Mouse (Mus musculus) midbrain, postnatal 0 days (tissue): ENCODE measurements around the gene Myh15. TPM values are rescaled to one million over a fixed set of nuclear protein-coding genes. Genes with fewer than 3 reads are reported as not detected.
"Not testable (repeated sequence)": the region's sequence is repeated elsewhere in the genome, so short reads cannot be mapped to it uniquely, and the experiment has no call there.

ENCODE experiments used
- ATAC-seq: fragments of 200-750 bp; cut with Nextera tagmentation; 2 replicates; pipeline ENCODE4 v1.8.0; 2017; ENCODE audit warnings: moderate number of reproducible peaks, mild to moderate bottlenecking, moderate TSS enrichment, moderate library complexity; ENCODE audit not compliant: low FRiP score
- DNase-seq: peaks from one replicate; pipeline ENCODE4 v3.0.0-alpha.2; 2015; ENCODE audit warnings: low spot score
- H3K27ac ChIP-seq: fragments of 300-500 bp; sonication (generic); 2 replicates; pipeline ENCODE4 v1.5.1; 2014; ENCODE audit warnings: low read depth, mild to moderate bottlenecking, low read length, mixed read lengths
- H3K27me3 ChIP-seq: fragments of 300-500 bp; sonication (generic); 2 replicates; pipeline ENCODE4 v1.6.1; 2014; ENCODE audit warnings: low read length, control low read depth, mixed read lengths; ENCODE audit not compliant: insufficient read depth
- H3K36me3 ChIP-seq: fragments of 300-500 bp; sonication (generic); 2 replicates; pipeline ENCODE4 v1.6.1; 2014; ENCODE audit warnings: low read length, control low read depth, mixed read lengths; ENCODE audit not compliant: insufficient read depth
- H3K4me1 ChIP-seq: fragments of 300-500 bp; sonication (generic); 2 replicates; pipeline ENCODE4 v1.6.1; 2014; ENCODE audit warnings: mild to moderate bottlenecking, control low read depth, antibody characterized with exemption, low read length, mixed read lengths; ENCODE audit not compliant: insufficient read depth
- H3K4me2 ChIP-seq: fragments of 300-500 bp; sonication (generic); 2 replicates; pipeline ENCODE4 v1.6.1; 2014; ENCODE audit warnings: low read depth, mild to moderate bottlenecking, low read length, mixed read lengths; ENCODE audit not compliant: poor library complexity, severe bottlenecking
- H3K4me3 ChIP-seq: fragments of 300-500 bp; sonication (generic); 2 replicates; pipeline ENCODE4 v1.5.1; 2014; ENCODE audit warnings: low read depth, mild to moderate bottlenecking, low read length, moderate library complexity
- H3K9ac ChIP-seq: fragments of 300-500 bp; sonication (generic); replicated peaks from 2 replicates; pipeline ENCODE4 v1.6.1; 2014; ENCODE audit warnings: mild to moderate bottlenecking, low read length, moderate library complexity, mixed read lengths; ENCODE audit not compliant: poor library complexity, severe bottlenecking
- H3K9me3 ChIP-seq: fragments of 300-500 bp; sonication (generic); 2 replicates; pipeline ENCODE4 v1.6.1; 2016; ENCODE audit warnings: low read length, control low read depth
- CTCF ChIP-seq: IDR thresholded peaks from 2 replicates; pipeline ENCODE4 v1.5.1; 2016; ENCODE audit warnings: antibody characterized with exemption, mild to moderate bottlenecking
- WGBS: fragments of 180-500 bp; shearing (Covaris S2); extraction: QIAGEN DNeasy Blood & Tissue Kit; methylation state at CpG from one replicate; pipeline ENCODE4 v1.1.7; 2014; 5-methylcytosine and 5-hydroxymethylcytosine counted together
- polyA plus RNA-seq: library from polyadenylated mRNA; unstranded; fragments of >200 nt; fragmentation: Nextera tagmentation; extraction: Ambion mirVana; gene quantifications from 2 replicates; pipeline ENCODE4 v1.2.1, GENCODE M21; 2015
- total RNA-seq: library from RNA; depleted of rRNA; stranded (reverse); fragments of >200 nt; gene quantifications from 2 replicates; pipeline ENCODE4 v1.2.3, GENCODE M21; 2014; rRNA removed

Gene Myh15
- total and polyA plus RNA-seq, 2 experiments from 2014 or later: 0.06 to 0.33 TPM

GRCm38 (mm10) chr16:49197951-49198350, 140.7 kb downstream of the Myh15 start:
- no peak overlapping the region for H3K4me2 ChIP-seq
- H3K4me3 ChIP-seq: no peak overlapping the region
- H3K9ac ChIP-seq: no peak overlapping the region
- H3K27ac ChIP-seq: no peak overlapping the region
- H3K27me3 ChIP-seq: no peaks in the 10 kb centered on the region
- ATAC-seq (no peak), DNase-seq (no peak)
- H3K36me3 ChIP-seq: no peaks in the 10 kb centered on the region
- no peak for TF ChIP-seq CTCF
- no peaks in the 10 kb centered on the region for H3K4me1 ChIP-seq
- no peaks in the 10 kb centered on the region for H3K9me3 ChIP-seq
- 57% methylated on average over 3 of the region's 3 CpGs for WGBS

GRCm38 (mm10) chr16:49223733-49224132, 166.4 kb downstream of the Myh15 start:
- WGBS: 80% methylated on average over 8 of the region's 8 CpGs
- no peak overlapping the region for H3K4me2 ChIP-seq
- no peak for TF ChIP-seq CTCF
- no peaks in the 10 kb centered on the region for H3K36me3 ChIP-seq
- no peak overlapping the region for H3K27ac ChIP-seq
- no peak for ATAC-seq
- DNase-seq: no peak
- H3K9me3 ChIP-seq: no peaks in the 10 kb centered on the region
- H3K27me3 ChIP-seq: no peaks in the 10 kb centered on the region
- no peak overlapping the region for H3K9ac ChIP-seq
- no peak overlapping the region for H3K4me3 ChIP-seq
- no peaks in the 10 kb centered on the region for H3K4me1 ChIP-seq

- not testable (repeated sequence) for H3K27ac ChIP-seq, H3K9ac ChIP-seq, H3K36me3 ChIP-seq, H3K4me3 ChIP-seq, ATAC-seq, H3K4me2 ChIP-seq, H3K4me1 ChIP-seq, DNase-seq, H3K9me3 ChIP-seq, H3K27me3 ChIP-seq
- WGBS: 100% methylated on average over 1 of the region's 1 CpGs
Measured at GRCm38 (mm10) chr16:49243517-49243916, 186.2 kb downstream of the Myh15 start.

Other genes starting within 250 kb of the Myh15 start
- gene Retnlb, start 240.6 kb upstream of the Myh15 start, total RNA-seq: not detected in 2 replicates
- gene Retnlb, start 240.6 kb upstream of the Myh15 start, polyA plus RNA-seq: not detected in 2 replicates
- gene Retnla, start 214.9 kb upstream of the Myh15 start, total RNA-seq: not detected in 2 replicates
- gene Retnla, start 214.9 kb upstream of the Myh15 start, polyA plus RNA-seq: not detected in 2 replicates
- not detected in 2 replicates for gene Retnlg, start 184.9 kb upstream of the Myh15 start, total RNA-seq
- 0.72 and 0.85 TPM in 2 replicates for gene Retnlg, start 184.9 kb upstream of the Myh15 start, polyA plus RNA-seq
- 109 and 137 TPM in 2 replicates for gene Dzip3, start 63.3 kb upstream of the Myh15 start, total RNA-seq
- 48.3 and 53.5 TPM in 2 replicates for gene Dzip3, start 63.3 kb upstream of the Myh15 start, polyA plus RNA-seq
- gene Cip2a, start 63.3 kb upstream of the Myh15 start, total RNA-seq: 2.8 and 6.0 TPM in 2 replicates
- 2.2 and 2.5 TPM in 2 replicates for gene Cip2a, start 63.3 kb upstream of the Myh15 start, polyA plus RNA-seq